Mouse (Mus musculus): ENCODE measurements around the gene Fkbp6. TPM values are rescaled to one million over a fixed set of nuclear protein-coding genes. Genes with fewer than 3 reads are reported as not detected.

The Fkbp6 gene
- polyA plus RNA-seq, 1 experiment from 2014 or later = 0.28 TPM

GRCm38 (mm10) chr5:135247337-135247736 is 102.5 kb downstream of the Fkbp6 start:
- ATAC-seq = no peak
- 75% methylated on average over 9 of the region's 9 CpGs for whole genome bisulfite sequencing
- Histone ChIP-seq H3K4me2 (replicated peaks) (peak overlapping the region; percentile 79), H3K4me1 (replicated peaks) (peaks cover 41% of the 10 kb centered on the region), H3K9ac (replicated peaks) (peak overlapping the region; percentile 33; the same call in 1 of the 2 replicates), H3K4me3 (replicated peaks) (peak overlapping the region; percentile 62), H3K9me3 (no peaks in the 10 kb centered on the region), H3K27me3 (peaks cover 16% of the 10 kb centered on the region), H3K27ac (no peak overlapping the region; the same call in 1 of the 2 replicates), H3K36me3 (peaks cover 51% of the 10 kb centered on the region)

GRCm38 (mm10) chr5:135246531-135246930 is 103.3 kb downstream of the Fkbp6 start:
- 57% methylated on average over 4 of the region's 4 CpGs for WGBS
- no peak overlapping the region for H3K4me3 ChIP-seq (replicated peaks)

GRCm38 (mm10) chr5:135243166-135243565 is 106.7 kb downstream of the Fkbp6 start:
- Histone ChIP-seq H3K36me3 (peaks cover 91% of the 10 kb centered on the region), H3K4me3 (replicated peaks) (no peak overlapping the region), H3K27me3 (no peaks in the 10 kb centered on the region), H3K4me1 (replicated peaks) (peaks cover 10% of the 10 kb centered on the region), H3K4me2 (replicated peaks) (no peak overlapping the region), H3K9me3 (no peaks in the 10 kb centered on the region), H3K27ac (no peak overlapping the region), H3K9ac (replicated peaks) (no peak overlapping the region)
- 96% methylated on average over 1 of the region's 1 CpGs for WGBS
- no peak for ATAC-seq

More at GRCm38 (mm10) chr5:135246531-135246930, 103.3 kb downstream of the Fkbp6 start:
- Histone ChIP-seq H3K9me3 (no peaks in the 10 kb centered on the region), H3K36me3 (peaks cover 59% of the 10 kb centered on the region), H3K27ac (no peak overlapping the region), H3K27me3 (peaks cover 16% of the 10 kb centered on the region), H3K4me2 (replicated peaks) (no peak overlapping the region), H3K4me1 (replicated peaks) (peaks cover 41% of the 10 kb centered on the region), H3K9ac (replicated peaks) (no peak overlapping the region)
- no peak for ATAC-seq

- H3K4me1 ChIP-seq (replicated peaks) = peaks cover 8% of the 10 kb centered on the region; the same call in 1 of the 2 replicates
- no peak overlapping the region for H3K4me3 ChIP-seq (replicated peaks)
- no peak overlapping the region for H3K4me2 ChIP-seq (replicated peaks)
- peaks cover 97% of the 10 kb centered on the region for H3K36me3 ChIP-seq
- 89% methylated on average over 3 of the region's 3 CpGs for WGBS
- H3K27me3 ChIP-seq = no peaks in the 10 kb centered on the region
- no peak overlapping the region for H3K9ac ChIP-seq (replicated peaks)
- ATAC-seq = no peak
- H3K9me3 ChIP-seq = no peaks in the 10 kb centered on the region
- no peak overlapping the region for H3K27ac ChIP-seq
These were observed 107.2 kb downstream of the Fkbp6 start for GRCm38 (mm10) chr5:135242608-135243007.

- ATAC-seq = no peak
- H3K27me3 ChIP-seq = no peaks in the 10 kb centered on the region
- no peaks in the 10 kb centered on the region for H3K9me3 ChIP-seq
- H3K27ac ChIP-seq = no peak overlapping the region
- peaks cover 98% of the 10 kb centered on the region for H3K36me3 ChIP-seq
- no peak overlapping the region for H3K4me2 ChIP-seq (replicated peaks)
- no peak overlapping the region for H3K4me3 ChIP-seq (replicated peaks)
- H3K9ac ChIP-seq (replicated peaks) = no peak overlapping the region
- WGBS = 81% methylated on average over 12 of the region's 12 CpGs
- H3K4me1 ChIP-seq (replicated peaks) = peaks cover 4% of the 10 kb centered on the region; the same call in 1 of the 2 replicates
These were observed 107.7 kb downstream of the Fkbp6 start for GRCm38 (mm10) chr5:135242136-135242535.

Small RNA genes lying within 50 kb of the gene (microRNA-seq; reads per million reads assigned to microRNA genes)
- gene Mir7033 = not detected

Other genes starting within 250 kb of the Fkbp6 start
- 13.7 and 14.3 TPM in 2 replicates for gene Tbl2, start 200.4 kb downstream of the Fkbp6 start, polyA plus RNA-seq (2015; fragmentation: Nextera tagmentation; extraction: Ambion mirVana)
- 49.6 and 51.2 TPM in 2 replicates for gene Bcl7b, start 181.8 kb downstream of the Fkbp6 start, polyA plus RNA-seq (2015; fragmentation: Nextera tagmentation; extraction: Ambion mirVana)
- 40.0 and 44.3 TPM in 2 replicates for gene Baz1b, start 162.8 kb downstream of the Fkbp6 start, polyA plus RNA-seq (2015; fragmentation: Nextera tagmentation; extraction: Ambion mirVana)
- 11.3 and 12.2 TPM in 2 replicates for gene Fzd9, start 98.8 kb downstream of the Fkbp6 start, polyA plus RNA-seq (2015; fragmentation: Nextera tagmentation; extraction: Ambion mirVana)
- 0.11 TPM in 1 of 2 replicates, not detected in the other for gene Trim50, start 3.3 kb upstream of the Fkbp6 start, polyA plus RNA-seq (2015; fragmentation: Nextera tagmentation; extraction: Ambion mirVana)
- 30.8 and 33.9 TPM in 2 replicates for gene Nsun5, start 19.9 kb upstream of the Fkbp6 start, polyA plus RNA-seq (2015; fragmentation: Nextera tagmentation; extraction: Ambion mirVana)
- gene Pom121, start 44.5 kb upstream of the Fkbp6 start, polyA plus RNA-seq (2015; fragmentation: Nextera tagmentation; extraction: Ambion mirVana) = 13.8 and 15.2 TPM in 2 replicates
- 38.9 and 40.9 TPM in 2 replicates for gene Hip1, start 195.1 kb upstream of the Fkbp6 start, polyA plus RNA-seq (2015; fragmentation: Nextera tagmentation; extraction: Ambion mirVana)
- gene Ccl26, start 213.5 kb upstream of the Fkbp6 start, polyA plus RNA-seq (2015; fragmentation: Nextera tagmentation; extraction: Ambion mirVana) = not detected in 2 replicates
- gene Ccl24, start 223.0 kb upstream of the Fkbp6 start, polyA plus RNA-seq (2015; fragmentation: Nextera tagmentation; extraction: Ambion mirVana) = 2.0 and 3.7 TPM in 2 replicates

All from midbrain, embryonic 13.5 days (tissue).